Mouse (Mus musculus): ENCODE data around the gene Slc28a1. TPM values are rescaled to one million over a fixed set of nuclear protein-coding genes. Genes with fewer than 3 reads are reported as not detected.

Gene Slc28a1
- not detected for polyA plus RNA-seq (2017; shearing (Covaris generic))

DNA sequence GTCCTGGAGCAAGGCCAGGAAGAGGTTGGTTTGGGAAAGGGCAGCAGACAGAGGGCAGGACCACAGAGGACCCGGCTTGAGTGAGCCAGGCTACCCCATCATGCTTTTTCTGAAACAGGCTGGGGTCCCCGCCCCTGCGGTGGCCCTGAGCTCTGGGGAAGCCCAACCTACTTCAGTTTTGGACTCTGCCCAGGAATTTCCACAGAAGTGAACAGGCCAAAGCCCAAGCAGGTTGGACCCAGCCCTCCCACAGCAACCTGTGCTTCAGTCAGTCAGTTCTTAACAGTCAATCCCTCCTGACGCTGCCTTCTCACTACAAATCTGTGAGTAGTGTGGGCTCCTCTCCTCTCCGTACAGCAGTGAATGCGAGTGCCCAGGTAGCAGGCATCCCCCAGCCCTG, at the start of gene Slc28a1:
Slc28a1 (plus strand) TSS at position 245 of the 400 bp plus-strand sequence.

DNA sequence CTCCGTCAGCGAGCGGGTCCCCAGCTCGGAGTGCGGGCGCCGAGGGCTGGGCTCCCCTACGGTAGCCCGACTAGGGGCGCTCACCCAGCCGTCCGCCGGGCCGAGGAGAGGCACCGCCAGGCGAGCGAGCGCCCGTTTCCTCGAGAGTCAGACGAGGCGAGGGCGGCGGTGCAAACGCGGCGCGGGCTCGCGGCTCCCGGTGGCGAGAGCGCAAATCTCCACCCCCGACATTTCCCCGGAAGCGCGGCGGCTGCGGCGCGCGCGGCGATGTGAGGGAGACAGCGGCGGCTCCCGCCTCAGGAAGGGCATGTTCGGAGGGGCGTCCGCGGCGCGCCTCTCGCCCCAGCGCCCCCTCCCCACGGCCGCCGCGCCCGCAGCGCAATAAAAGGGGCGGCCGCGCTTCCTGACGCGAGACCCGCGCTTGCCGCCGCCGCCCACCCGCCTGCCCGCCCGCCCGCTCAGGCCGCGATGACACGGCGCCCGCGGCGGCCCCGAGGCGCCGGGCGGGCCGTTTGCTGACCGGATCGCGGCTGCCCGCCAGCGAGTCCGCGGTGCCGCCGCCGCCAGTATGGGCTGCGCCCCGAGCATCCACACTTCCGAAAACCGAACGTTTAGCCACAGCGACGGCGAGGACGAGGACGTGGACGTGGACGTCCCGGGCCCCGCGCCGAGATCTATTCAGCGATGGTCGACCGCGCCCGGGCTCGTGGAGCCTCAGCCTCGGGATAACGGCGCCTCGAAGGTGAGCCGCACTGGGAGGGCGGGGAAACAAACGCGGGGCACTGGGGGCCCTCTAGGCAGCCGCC, 99.0 kb downstream of the Slc28a1 start, which contains the start of gene Pde8a:
Pde8a (plus strand) TSS at position 250 of the 806 bp plus-strand sequence.

Other genes starting within 250 kb of the Slc28a1 start
- 12.8 TPM for gene Wdr73, start 213.5 kb upstream of the Slc28a1 start, polyA plus RNA-seq (2017; shearing (Covaris generic))
- gene Nmb, start 209.7 kb upstream of the Slc28a1 start, polyA plus RNA-seq (2017; shearing (Covaris generic)): 36.5 TPM
- gene Sec11a, start 167.0 kb upstream of the Slc28a1 start, polyA plus RNA-seq (2017; shearing (Covaris generic)): 265 TPM
- 82.9 TPM for gene Zfp592, start 121.1 kb upstream of the Slc28a1 start, polyA plus RNA-seq (2017; shearing (Covaris generic))
- 0.14 TPM for gene Alpk3, start 57.2 kb upstream of the Slc28a1 start, polyA plus RNA-seq (2017; shearing (Covaris generic))
- 8.8 TPM for gene Pde8a, start 98.8 kb downstream of the Slc28a1 start, polyA plus RNA-seq (2017; shearing (Covaris generic))
- gene Rps17, start 230.5 kb downstream of the Slc28a1 start, polyA plus RNA-seq (2017; shearing (Covaris generic)): 565 TPM

All from effector memory CD4-positive, alpha-beta T cell, adult 5 months (primary cell).